Mouse (Mus musculus) layer of hippocampus, adult 9-11 months (tissue): Measurements from ENCODE around the gene Card6.
A peak's percentile ranks its signal among the peaks of the same experiment; 100 is the strongest.
"Not testable (repeated sequence)": the region's sequence is repeated elsewhere in the genome, so short reads cannot be mapped to it uniquely, and the experiment has no call there.

Experiments used
- DNase-seq: peaks from one replicate; pipeline ENCODE4 v3.0.0; 2022

Card6 gene

DNA sequence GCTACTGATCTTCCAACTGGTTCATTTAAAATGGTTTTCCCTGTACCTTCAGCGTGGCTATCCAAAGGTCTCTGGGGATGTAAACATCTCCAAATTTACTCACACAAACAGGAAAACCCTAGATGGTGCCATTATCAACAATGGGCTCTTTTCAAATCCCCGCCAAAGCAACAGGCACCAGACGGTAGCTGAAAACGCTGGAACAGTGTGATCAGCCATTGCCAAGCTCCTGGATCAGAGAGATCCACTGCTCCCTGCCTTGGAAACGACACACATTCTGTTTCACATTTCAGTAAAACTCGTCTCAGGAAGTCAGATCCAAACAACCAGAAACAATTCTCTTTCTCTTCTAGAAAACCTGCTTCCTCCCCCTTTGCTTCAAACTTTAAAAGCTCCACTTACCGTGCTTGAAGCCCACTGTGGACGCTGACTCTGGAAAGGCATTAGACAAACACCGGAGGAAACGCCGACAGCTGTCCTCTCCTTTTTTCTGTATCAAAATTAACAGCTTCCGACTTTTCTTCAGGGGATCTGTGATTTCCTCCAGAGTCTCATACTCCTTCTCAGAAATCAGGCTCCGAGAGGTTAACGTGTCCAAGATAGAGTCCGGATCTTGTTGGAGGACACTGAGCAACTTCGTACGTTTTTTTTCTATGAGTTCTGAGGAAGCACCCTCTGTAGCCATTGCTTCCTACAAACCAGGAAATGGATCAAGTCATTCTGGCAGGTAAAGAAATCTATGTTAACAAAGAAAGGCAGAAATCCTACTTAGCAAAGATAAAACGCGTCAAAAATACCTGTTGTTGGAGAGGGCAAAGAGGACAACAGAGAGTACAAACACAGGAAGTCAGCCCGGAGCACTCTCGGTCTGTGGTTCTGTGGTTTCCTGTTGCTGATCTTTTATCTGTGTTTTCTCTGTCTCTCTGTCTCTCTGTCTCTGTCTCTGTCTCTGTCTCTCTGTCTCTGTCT lies at the start of gene Card6:
TSS of gene Card6 (minus strand) at position 854 of the 969 bp plus-strand sequence.
- DNase-seq, result peak; percentile 34

DNA sequence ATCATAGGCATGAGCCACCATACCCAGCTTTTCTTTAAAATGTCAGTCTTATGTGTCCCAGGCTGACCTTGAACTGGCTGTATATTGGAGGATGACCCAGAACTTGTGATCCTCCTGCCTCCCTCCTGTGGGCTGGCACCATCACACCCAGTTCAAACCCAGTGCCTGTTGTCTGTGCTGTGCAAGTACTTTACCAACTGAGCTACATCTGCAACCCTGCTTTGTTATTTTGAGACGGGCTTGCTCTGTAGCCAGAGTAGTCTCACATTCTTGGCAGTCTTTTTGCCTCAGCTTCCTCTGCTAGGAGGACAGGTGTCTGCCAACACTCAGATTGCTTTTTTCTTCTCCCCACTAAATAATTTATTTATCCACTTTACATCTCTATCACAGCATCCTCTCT lies 49.0 kb upstream of the Card6 start:
- DNase-seq, result no peak

DNA sequence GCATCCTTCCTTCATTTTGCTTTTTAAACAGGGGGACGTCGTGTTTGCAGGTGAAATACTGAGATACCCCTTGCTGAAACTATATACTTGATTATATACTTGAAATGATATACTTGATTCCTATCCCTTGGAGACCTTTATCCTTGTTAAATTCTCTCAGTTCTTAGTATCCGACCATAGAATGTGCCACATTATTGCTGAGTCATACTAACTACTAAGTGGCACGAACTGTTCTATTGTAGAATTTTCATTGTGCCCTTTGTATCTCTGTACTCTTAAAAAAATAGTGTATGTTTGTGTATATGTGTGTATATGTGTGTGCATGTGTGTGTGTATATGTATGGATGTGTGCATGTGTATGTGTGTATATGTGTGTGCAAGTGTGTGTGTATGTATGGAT lies 48.0 kb upstream of the Card6 start:
- no peak for DNase-seq

DNA sequence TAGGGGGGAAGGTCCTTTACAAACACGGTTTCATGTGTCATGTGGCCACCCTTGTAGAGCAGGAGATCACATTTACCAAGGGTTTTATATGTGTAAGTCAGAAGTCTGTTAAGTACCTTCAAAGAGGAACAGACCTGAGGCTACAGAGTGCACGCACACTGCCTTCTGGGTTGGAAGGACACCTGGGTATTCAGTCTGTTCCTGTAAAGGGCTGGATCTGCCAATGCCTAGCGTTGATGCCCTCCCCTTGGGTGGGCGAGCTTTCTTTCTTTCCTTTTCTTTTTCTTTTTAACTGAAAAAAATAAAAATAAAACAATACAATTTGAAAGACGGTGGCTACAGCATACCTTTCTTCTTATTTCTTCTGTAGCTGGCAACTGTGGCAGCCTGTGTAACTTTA lies 46.8 kb upstream of the Card6 start:
- no peak for DNase-seq

DNA sequence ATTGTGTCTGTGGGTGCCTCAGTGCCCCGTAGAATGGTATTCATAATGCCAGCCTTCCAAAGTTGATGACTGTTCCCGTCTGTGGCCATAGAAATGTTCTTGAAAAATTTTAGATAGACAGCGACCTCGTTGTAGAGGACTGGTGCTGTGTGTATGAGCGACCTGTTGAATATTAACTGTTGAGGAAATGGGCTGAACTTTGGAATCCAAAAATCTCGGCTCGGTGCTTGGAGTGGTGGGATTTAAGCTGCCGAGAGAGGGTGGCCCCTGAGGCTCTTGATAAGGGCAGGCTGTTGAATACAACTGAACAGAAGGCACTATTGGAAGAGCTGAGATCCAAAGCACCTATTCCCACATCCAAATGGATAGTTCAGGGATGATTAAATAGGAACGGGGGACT lies 46.3 kb upstream of the Card6 start:
- no peak for DNase-seq

DNA sequence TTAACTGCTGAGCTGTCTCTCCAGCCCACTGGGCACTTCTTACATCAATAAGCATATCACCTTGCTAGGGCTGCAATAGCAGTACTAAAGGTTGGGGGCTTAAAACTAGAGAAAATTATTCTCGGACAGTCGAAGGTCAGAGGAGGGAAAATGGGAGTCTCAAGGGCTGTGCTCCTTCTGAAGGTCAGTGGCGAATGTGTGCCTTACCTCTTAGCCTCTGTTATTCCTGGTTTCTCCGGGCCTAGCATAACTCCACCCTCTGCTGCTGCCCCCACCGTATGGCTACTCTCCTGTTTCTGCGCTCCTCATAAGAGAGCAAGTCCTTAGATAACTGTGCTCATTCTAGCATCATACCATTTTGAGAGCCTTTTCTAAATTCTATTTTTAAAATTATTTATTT lies 43.8 kb upstream of the Card6 start:
- DNase-seq, result no peak

DNA sequence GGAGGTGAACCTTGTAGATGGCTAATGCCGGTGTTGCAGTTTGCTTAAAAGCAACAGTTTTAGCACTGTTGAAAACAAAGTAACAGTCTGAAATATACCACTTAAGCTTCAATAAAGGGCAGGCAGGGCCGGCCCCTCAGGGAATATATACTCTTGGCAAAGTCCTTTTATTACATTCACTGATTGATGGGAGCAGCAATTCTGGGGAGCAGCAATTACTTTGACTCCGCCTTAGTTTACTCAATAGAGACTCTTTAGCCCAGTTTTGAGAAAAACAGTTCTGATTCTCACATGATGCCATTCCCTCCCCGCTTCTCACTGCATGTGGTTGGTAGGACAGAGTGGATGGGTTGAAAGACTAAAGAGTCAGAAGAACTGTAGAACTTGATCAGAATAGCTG lies 40.8 kb upstream of the Card6 start:
- no peak for DNase-seq

DNA sequence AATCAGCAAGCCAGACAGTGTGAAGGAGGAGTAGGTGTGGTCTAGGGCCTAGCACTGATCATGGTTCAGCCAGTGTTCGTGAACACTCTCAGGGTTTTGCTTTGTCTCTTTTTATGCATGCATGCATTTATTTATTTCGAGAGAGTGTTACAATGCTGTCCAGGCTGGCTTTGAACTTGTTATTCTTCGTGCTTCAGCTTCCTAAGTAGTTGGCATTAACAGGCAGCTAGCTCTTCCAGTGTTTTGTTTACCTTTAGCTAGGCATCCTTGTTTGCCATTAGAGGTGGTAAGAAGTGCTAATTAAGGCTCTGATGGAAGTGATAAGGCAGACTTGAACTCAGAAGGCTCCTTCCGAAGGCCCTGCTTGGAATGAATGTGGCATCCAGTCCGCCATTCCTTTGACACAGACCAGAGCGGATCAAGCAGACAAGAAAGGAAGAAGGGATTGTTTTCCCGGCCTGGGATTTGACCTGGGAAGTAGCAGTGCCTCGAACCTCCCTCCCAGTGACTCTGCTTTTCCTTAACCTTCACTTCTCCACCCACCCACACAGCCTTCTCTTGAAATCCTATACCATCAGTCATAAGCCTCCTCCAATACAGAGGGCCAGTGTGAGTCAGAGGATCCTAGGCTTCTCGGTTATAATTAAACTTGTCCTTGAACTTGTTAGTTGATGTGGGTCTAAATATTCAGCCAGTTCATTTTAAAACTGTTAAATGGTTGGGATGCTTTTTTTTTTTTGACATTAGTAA lies 37.0 kb upstream of the Card6 start:
- DNase-seq, result no peak

DNA sequence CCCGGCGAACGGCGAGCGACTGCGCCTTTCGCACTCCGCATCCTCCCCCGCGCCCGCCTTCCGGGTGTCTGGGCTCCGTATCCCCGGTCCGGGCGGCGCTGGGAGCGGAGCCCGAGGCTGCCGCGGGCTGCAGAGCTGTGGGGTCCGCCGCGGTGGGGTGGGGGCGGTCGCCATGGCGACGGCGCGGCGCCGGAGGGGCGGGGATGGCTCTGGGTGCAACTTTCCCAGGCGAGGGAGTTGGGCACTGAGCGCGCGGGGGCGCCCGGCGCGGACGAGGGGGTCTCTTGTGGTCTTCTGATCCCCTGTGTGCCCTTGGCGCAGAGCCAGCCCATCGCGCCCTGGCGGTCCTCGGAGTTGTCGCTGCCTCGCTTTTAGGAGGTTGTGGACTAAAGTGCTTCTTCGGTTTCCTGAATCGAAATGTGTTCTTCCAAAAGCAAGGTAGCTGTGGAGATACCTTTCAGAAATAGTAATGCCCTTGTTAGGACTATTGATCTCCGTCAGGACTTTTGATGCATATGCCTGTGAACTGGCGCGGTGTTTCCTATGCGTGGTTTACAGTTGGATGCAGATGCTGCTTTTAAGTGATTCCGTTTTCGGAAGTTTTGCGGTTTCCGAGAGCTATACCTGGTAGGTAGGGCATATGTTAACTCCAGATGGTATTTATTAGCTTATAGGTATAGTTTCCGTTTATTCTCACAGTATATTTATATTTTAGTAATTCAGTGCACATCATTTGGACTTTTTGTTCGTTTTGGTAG lies 35.9 kb upstream of the Card6 start:
- DNase-seq, result peak; percentile 43

DNA sequence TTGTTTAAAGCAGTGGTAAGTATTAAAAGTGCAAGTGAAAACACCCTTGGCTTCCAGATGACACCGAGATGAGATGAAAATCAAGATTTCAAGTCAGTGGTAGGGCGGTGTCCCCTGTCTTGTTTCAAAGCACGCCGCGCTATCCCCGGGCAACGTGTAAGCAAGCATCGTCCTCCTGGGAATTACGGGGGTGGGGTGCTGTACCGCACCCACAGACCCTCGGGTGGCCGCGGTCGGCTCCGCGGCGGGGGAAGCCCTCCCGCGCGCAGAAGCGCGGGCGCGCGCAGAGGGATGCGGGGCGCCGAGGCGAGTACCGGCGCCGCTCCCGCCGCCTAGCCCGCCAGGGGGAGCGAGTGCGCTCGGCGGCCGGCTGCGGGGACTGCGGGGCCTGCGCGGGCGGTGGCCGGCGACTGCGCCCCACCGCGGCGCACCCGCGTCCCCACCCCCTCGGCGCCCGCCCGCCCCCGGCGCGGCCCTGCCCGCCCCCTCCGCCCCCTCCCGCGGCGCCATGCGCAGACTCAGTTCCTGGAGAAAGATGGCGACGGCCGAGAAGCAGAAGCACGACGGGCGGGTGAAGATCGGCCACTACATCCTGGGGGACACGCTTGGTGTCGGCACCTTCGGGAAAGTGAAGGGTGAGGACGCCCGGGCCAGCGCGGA lies 35.2 kb upstream of the Card6 start, which contains the start of gene Prkaa1:
TSS of gene Prkaa1 (plus strand) at position 501 of the 660 bp plus-strand sequence.
- peak; percentile 52 for DNase-seq

DNA sequence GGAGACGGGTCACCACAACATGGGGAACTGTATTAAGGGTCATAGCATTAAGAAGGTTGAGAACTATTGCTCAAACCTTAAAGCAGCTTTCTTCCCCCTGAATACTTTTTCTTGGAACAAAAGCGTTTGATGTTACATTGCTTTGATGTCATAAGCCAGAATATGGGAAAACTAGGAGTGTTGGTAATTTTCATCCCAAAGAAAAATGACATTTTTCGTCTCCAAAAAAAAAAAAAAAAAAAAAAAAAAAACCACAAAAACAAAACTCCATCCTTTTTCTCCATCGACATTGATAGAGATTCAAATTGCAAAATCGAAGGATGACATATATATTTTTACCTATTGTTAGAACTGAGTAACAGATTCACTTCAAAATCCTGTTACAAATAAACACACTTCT lies 34.4 kb upstream of the Card6 start:
- DNase-seq, result no peak

DNA sequence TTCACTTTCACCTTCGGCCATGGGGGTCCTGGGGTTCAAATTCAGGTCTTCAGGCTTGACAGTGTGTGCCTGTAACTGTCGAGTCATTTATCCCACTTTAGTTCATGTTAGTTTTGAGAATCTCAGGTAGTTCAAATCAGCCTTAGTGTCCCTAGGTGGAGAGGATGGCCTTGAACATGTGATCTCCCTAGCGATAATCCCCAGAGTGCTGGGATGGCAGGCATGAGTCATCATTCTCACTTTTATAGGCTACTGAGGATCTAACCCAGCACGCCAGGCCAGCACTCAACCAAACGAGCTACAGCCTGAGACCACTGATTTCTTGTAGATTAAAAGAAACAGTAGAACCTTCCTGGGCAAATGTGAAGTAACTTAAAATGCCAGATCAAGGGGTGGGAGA lies 33.7 kb upstream of the Card6 start:
- DNase-seq, result no peak

DNA sequence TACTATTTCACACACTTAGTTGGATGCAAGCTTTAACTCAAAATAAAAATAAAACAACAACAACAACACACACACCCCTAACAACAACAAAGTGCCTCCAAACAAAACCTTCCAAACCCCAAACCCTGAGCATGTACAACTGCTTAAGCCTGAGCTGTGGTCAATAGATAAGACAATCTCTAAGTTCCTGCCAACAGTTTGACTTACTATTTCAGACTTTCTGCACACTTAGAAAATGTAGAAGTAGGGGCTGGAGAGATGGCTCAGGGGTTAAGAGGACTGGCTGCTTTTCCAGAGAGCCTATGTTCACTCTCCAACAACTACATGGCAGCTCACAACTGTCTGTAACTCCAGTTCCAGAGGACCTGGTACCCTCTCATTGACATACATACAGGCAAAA lies 32.0 kb upstream of the Card6 start:
- no peak for DNase-seq

DNA sequence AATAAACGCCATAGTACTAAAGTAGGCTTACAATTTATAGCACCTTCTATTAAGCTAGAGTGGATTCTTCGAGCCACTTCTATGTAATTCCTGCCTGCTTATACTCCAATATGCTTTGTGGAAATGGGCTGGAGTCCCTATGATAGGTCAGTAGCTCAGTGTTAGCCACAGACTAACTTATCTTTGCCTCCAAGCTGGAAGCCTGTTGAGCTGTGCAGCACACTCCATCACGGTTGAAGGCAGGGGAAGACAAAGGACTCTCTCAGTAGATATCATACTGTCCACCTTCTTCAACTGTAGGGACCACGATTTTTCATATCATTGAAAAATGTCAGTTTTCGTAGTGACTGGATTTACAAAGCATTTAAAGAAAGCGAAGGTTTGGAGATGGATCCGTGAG lies 31.5 kb upstream of the Card6 start:
- DNase-seq, result no peak

DNA sequence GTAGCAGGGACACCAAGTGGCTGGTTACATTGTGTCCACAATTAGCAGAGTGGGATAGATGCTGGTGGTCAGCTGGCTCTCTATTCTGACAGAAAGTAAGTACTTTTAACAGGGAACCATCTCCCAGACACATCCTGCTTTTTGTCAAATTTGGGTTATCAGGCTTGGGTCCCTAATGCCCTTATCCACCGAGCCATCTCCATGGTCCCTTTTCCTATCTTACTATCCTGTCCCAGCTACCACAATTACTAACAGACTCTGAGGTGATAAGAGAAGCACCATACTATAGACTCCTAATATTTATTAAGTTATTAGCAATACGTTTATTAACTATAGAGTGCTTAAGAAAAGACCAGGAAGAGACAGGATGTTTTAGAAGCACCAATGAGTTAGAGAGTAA lies 31.0 kb upstream of the Card6 start:
- no peak for DNase-seq

DNA sequence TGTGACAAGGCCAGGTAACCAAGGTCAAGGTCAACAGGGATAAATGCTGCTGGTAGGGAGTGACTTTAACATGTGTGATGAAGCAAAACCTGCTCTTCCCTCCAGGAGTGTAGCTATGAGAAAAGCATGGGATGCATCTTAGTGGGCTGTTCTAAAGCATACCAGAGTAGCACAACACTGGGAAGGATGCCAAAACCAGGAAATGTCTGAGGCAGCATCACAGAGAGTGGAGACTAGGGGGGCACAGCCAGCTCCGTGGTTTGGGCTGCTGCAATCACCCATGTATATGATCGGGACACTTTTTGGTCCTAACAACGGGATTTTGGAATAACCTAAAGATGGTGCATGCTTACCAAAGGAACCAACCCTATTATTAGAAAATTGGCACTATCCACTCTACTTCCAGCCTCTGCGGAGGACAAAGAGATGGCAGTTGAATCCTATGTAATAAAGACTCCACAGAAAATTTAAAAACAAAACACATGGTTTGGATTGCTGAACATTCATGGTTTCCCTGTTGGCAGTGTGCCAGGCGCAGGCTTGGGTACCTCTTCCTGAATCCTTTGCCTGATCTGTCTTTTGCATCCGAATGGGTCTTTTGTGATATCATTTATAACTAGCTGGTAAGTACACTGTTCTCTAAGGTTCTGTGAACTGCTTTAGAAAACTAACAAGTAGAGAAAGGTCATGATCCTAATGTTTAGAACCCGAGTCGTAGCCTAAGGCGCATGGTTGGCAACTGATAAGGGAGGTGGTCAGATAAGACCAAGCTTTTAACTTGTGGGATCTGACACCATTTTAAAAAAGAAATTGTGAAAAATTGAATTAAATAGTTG lies 29.9 kb upstream of the Card6 start:
- no peak for DNase-seq

DNA sequence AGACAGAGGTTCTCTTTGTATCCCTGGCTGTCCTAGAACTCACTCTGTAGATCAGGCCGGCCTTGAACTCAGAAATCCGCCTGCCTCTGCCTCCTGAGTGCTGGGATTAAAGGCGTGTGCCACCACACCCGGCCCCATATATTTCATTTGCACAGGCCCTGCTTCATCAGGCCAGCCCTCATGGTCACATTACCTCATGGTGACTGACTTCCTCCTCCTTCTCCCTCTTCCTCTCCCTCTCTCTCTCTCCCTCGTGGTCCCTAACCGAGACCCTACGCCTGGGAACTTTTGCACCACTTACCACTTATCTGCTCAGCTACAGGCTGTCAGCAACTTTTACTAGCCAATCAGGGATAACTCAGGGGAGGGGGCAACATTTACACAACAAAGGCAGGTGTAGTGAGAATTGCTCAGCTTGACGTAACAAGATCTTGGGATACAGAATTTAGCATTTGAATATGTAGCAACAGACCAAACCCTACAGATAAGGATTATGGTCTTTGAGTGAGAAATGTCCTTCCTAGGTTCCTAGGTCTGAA lies 26.7 kb upstream of the Card6 start:
- DNase-seq, result no peak

DNA sequence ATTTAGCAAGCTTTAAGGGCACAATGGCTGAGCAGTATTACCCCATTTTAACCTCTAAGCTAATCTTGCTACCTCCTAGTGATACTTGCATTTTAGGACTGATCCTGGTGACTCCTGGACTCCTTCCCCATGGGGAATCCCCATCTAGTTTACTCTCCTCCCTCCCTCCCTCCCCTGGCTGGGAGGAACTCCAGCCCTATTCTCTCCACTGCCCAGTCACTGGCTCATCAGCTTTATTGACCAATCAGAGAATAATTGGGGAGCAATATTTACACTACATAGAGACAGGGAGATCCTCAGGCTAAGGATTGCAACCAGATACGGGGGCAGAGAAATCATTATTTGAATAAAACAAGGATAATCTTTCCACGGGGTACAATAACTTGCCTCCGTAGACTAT lies 25.8 kb upstream of the Card6 start:
- DNase-seq, result no peak

DNA sequence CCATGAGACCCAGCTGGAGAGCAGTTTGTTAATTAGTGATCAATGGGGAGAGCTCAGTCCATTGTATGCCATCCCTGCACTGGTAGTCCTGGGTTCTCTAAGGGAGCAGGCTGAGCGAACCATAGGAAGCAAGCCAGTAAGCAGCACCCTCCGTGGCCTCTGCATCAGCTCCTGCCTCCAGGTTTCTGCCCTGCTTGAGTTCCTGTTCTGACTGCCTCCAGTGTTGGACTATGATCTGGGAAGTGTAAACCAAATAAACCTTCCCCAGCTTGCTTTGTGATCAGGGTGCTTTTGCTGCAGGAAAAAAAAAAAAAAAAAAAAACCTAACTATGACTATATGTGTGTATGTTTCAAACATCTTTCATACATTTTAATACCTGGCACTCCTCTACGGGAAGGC lies 25.0 kb upstream of the Card6 start:
- no peak for DNase-seq

DNA sequence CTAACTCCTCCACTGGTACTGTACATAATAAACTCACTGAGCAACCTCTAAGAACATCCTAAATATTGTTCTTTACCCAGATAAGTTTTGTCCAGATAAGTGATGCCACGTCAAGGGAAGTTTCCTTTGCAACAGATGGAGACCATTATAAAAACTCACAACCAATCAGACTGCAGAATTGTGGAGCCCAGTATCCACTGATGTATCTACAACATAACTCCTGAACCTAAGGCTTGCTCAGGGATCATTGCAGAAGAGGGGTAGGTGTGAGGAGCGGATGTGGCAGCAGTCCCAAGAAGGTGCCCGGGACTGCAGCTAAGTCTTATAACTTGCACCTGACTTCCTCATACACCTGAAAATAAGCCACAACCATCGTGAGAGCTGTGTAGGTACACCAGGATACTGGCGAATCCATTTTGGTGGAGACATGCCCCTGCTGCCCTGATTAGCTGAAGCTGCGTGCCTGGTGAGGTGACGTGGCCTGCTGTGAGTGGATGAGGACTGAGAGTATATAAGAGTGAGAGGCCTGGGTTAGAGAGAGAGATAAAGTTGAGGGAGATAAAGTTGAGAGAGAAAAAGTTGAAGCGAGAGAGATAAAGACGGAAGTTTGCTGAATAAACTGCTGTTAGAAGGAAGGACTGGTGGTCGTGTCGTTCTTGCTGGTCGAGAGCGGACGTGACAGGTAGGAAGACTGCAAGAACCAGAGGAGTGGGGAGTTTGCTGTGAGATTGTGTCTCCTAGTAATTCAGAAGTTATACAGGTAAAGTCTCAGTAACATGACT lies 22.7 kb upstream of the Card6 start:
- DNase-seq, result not testable (repeated sequence)
